Mouse (Mus musculus): ENCODE results near the gene Zbtb16.

DNA sequence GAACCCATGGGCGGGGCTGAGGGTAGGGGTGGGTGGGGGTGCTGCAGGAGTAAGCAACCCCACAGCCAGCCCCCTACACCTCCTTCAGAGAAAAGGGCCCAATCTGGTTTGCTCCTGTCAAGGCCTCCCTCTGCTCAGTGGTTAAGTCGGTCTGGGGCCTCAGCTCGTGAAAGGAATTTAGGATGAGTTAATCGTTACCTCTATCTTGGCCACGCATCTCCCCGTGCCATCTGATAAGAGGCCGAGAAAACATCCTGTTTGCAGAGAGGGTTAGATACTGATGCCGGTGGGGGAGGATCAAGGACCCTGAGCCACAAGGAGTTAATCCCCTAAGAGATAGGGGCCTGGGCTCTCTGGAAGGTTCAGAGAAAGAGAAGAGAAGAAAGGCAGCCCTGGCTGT lies 40.9 kb downstream of the Zbtb16 start:
- no peak for TF ChIP-seq CTCF (IDR thresholded peaks at IDR 0.05; ENCODE audit: borderline replicate concordance, insufficient read depth, low read length)
- TF ChIP-seq POLR2A (IDR thresholded peaks at IDR 0.05; ENCODE audit: low read depth, low read length) = no peak
